Comparison of ENCODE assay signal across 9 mouse cellular contexts in the genomic region with DNA sequence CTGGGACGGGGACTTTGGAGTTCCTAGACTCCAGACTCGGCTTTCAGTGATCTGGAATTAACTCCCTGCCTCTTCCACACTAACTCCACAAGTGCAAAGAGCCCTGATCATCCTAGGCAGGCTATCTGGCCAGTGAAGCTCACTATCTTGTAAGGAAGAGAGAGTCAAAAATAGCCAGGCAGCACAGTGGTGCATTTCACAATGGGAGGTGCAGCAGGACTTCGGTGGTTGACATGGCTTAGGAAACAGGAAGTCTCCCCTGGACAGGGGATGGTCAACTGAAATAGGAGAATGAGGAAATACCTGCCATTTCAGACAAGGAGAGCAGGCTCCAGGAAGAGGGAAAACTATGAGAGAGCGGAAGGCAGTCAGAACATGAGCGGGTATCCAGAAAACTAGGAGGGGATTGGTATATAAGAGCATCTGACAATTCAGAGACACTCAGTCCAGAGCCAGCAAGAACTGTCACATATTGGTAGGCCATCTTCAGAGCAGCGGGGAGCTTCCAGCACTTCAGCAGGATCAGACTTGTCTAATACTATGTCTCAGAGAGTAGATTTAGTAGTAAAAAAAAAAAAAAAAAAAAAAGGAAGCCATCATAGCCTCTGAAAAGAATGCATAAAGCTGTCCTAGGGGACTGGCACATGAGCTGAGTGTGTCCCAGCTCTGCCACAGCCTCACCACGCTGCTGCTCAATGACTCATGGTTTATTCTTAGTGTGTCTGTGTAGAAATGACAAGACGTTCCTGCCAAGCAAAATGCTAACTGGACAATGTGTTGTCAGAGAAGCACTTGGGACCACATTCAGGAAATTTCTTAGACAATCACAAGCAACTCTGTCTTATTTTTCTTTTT.
DNase-seq lines count a peak whose midpoint lies in the region.
"Had no signal": no experiment of that assay in that cellular context is flagged by ENCODE, and none has a peak within 500 bp of the region (broad histone marks: within the 10 kb centered on the region; RNA-seq: fewer than 3 reads in every experiment).

No protein-coding gene starts in this region.

- peak; percentile 21 for DNase-seq in adrenal gland, adult 8-10 months
- no peak for DNase-seq in adrenal gland, postnatal 4 days (ENCODE audit: low spot score in 2 of 2)
- DNase-seq in Muller cell, postnatal 12 days (ENCODE audit: inconsistent ontology term): peak; percentile 58
- DNase-seq in frontal cortex, postnatal 36 days (ENCODE audit: low spot score in 2 of 2): peak; percentile 38 to 56
- DNase-seq in left cerebral cortex, adult 9 months (ENCODE audit: low spot score in 2 of 2): peak; percentile 20 to 47
- DNase-seq in retina, embryonic 14.5 days (ENCODE audit: low spot score): no peak
- DNase-seq in thymus, postnatal 36 days: no peak
- DNase-seq in kidney, adult 11 months: no peak
- DNase-seq: lung, embryonic 14.5 days had no signal

Comparison
In these comparisons a context has a peak if more than half of its experiments do, and no peak if none do; other contexts are left out.
1. DNase-seq: peak in adrenal gland, adult 8-10 months (single experiment), Muller cell, postnatal 12 days (single experiment), frontal cortex, postnatal 36 days (2 of 2) and left cerebral cortex, adult 9 months (2 of 2); none in adrenal gland, postnatal 4 days (0 of 2), retina, embryonic 14.5 days (single experiment), thymus, postnatal 36 days (0 of 2) and kidney, adult 11 months (single experiment).